Mouse (Mus musculus) macrophage (primary cell): ENCODE results near the gene Asb15. TPM values are rescaled to one million over a fixed set of nuclear protein-coding genes. Genes with fewer than 3 reads are reported as not detected.

Experiments used
- H3K27ac ChIP-seq: fragments of 350-480 bp; formaldehyde crosslinking; 2 replicates; pipeline ENCODE4 v1.9.0; 2021
- H3K36me3 ChIP-seq: fragments of 350-480 bp; formaldehyde crosslinking; 2 replicates; pipeline ENCODE4 v1.9.0; 2021; ENCODE audit errors: inconsistent target
- H3K4me3 ChIP-seq: fragments of 350-480 bp; formaldehyde crosslinking; 2 replicates; pipeline ENCODE4 v1.9.0; 2021; ENCODE audit errors: inconsistent target
- H3K79me2 ChIP-seq: fragments of 350-480 bp; formaldehyde crosslinking; 2 replicates; pipeline ENCODE4 v1.9.0; 2021; ENCODE audit errors: inconsistent target
- WGBS: methylation state at CpG from one replicate; pipeline ENCODE4 v1.1.7; 2026; ENCODE audit warnings: inconsistent platforms; ENCODE audit not compliant: missing documents; 5-methylcytosine and 5-hydroxymethylcytosine counted together
- polyA plus RNA-seq: library from polyadenylated mRNA; stranded (reverse); fragments of 250-400 nt; gene quantifications from 3 replicates; pipeline ENCODE4 v1.2.4, GENCODE M21; 2018; ENCODE audit warnings: inconsistent platforms

Gene Asb15
- polyA plus RNA-seq, 1 experiment from 2014 or later, result not detected

GRCm38 (mm10) chr6:24585431-24586310 is 57.7 kb downstream of the Asb15 start:
- no peaks in the 10 kb centered on the region for H3K36me3 ChIP-seq
- H3K4me3 ChIP-seq, result no peak overlapping the region
- no peaks in the 10 kb centered on the region for H3K79me2 ChIP-seq
- H3K27ac ChIP-seq, result no peak overlapping the region
- WGBS, result 64% methylated on average over 6 of the region's 10 CpGs

DNA sequence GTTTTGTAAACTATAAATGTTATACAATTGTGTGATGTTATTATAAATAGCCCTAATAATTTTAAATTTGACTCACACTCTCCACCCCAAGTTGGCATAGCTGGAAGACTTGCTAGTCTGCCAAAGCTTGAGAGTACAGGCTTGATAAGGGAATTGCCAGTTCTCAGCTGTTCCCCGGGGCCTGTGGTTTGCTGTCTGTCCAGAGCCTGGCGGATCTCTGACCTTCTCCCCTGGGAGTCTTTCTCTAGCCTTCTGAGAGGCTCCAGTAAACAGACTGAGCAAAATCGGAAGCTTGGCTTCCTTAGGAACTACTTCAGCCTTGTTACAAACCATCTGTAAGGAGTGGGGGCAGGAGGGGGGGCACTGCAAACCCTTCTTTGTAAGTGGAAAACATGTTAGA is 58.9 kb downstream of the Asb15 start:
- H3K79me2 ChIP-seq, result no peaks in the 10 kb centered on the region
- H3K4me3 ChIP-seq, result no peak overlapping the region
- no peaks in the 10 kb centered on the region for H3K36me3 ChIP-seq
- WGBS, result 42% methylated on average over 3 of the region's 3 CpGs
- no peak overlapping the region for H3K27ac ChIP-seq

DNA sequence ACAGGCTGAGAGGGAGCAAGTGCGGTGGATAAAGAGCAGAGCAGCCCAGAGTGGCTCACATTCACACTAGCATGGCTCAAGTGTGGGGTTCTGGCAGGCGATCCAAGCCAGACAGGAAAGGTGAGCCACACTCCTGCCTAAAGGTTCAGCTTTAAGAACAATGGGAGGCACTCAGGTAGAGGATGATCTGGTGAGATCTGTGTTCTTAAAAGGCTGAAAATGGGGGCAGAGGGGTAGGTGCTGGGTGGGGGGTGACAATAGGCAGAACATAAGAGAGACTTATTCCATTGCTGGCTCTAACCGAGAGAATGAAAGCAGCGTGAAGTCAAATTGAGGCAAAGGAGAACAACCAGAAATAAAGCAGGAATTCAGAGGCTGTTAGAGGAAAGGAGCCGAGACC is 62.3 kb downstream of the Asb15 start:
- H3K27ac ChIP-seq, result no peak overlapping the region
- no peaks in the 10 kb centered on the region for H3K36me3 ChIP-seq
- no peaks in the 10 kb centered on the region for H3K79me2 ChIP-seq
- H3K4me3 ChIP-seq, result no peak overlapping the region
- WGBS, result 96% methylated on average over 5 of the region's 5 CpGs

GRCm38 (mm10) chr6:24591525-24592218 is 63.7 kb downstream of the Asb15 start:
- 83% methylated on average over 10 of the region's 10 CpGs for WGBS
- Histone ChIP-seq H3K27ac (no peak overlapping the region), H3K79me2 (no peaks in the 10 kb centered on the region), H3K36me3 (no peaks in the 10 kb centered on the region), H3K4me3 (no peak overlapping the region)

- H3K4me3 ChIP-seq, result no peak within 1 kb of the TSS
- H3K27ac ChIP-seq, result no peak within 1 kb of the TSS
- WGBS, result 89% methylated on average over 10 of the region's 10 CpGs
- H3K36me3 ChIP-seq, result no peaks in the 10 kb centered on the region
- no peaks in the 10 kb centered on the region for H3K79me2 ChIP-seq
Measured at GRCm38 (mm10) chr6:24597500-24597899, 69.6 kb downstream of the Asb15 start, which contains the start of gene Lmod2. Lmod2 (plus strand) TSS chr6:24597762.

GRCm38 (mm10) chr6:24599179-24599578 is 71.2 kb downstream of the Asb15 start:
- Histone ChIP-seq H3K4me3 (no peak overlapping the region), H3K36me3 (no peaks in the 10 kb centered on the region), H3K27ac (no peak overlapping the region), H3K79me2 (no peaks in the 10 kb centered on the region)
- 91% methylated on average over 6 of the region's 6 CpGs for WGBS

GRCm38 (mm10) chr6:24599639-24600038 is 71.7 kb downstream of the Asb15 start:
- WGBS, result 89% methylated on average over 5 of the region's 5 CpGs
- no peak overlapping the region for H3K27ac ChIP-seq
- no peaks in the 10 kb centered on the region for H3K36me3 ChIP-seq
- no peak overlapping the region for H3K4me3 ChIP-seq
- no peaks in the 10 kb centered on the region for H3K79me2 ChIP-seq

- Histone ChIP-seq H3K36me3 (no peaks in the 10 kb centered on the region), H3K27ac (no peak overlapping the region), H3K4me3 (no peak overlapping the region), H3K79me2 (no peaks in the 10 kb centered on the region)
- 71% methylated on average over 6 of the region's 6 CpGs for WGBS
Measured at GRCm38 (mm10) chr6:24600134-24600533, 72.2 kb downstream of the Asb15 start.

DNA sequence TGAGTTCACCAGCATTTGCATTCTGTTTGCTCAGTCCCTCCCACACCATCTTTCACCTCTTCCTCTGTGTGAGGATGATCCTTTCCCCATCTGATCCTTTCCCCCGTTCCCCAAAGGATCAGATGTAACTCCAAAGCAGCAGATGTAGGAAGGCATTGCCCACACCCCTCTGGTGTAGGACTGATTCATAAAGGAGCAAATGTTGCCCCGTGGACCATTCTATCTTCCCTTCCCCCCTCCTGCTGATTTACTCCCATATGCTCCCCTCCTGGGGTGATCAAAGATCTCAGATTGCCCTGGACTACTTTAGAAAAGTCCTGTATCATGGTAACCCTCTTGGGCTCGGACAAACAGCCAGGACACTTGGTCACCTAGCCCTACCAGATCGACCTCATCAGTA is 72.8 kb downstream of the Asb15 start:
- Histone ChIP-seq H3K79me2 (no peaks in the 10 kb centered on the region), H3K27ac (no peak overlapping the region), H3K4me3 (no peak overlapping the region), H3K36me3 (no peaks in the 10 kb centered on the region)
- WGBS, result 80% methylated on average over 4 of the region's 4 CpGs

GRCm38 (mm10) chr6:24601668-24602067 is 73.7 kb downstream of the Asb15 start:
- Histone ChIP-seq H3K79me2 (no peaks in the 10 kb centered on the region), H3K4me3 (no peak overlapping the region), H3K36me3 (no peaks in the 10 kb centered on the region), H3K27ac (no peak overlapping the region)
- WGBS, result 83% methylated on average over 1 of the region's 1 CpGs

GRCm38 (mm10) chr6:24602351-24602750 is 74.4 kb downstream of the Asb15 start:
- Histone ChIP-seq H3K36me3 (no peaks in the 10 kb centered on the region), H3K79me2 (no peaks in the 10 kb centered on the region), H3K4me3 (no peak overlapping the region), H3K27ac (no peak overlapping the region)
- WGBS, result 89% methylated on average over 3 of the region's 3 CpGs

DNA sequence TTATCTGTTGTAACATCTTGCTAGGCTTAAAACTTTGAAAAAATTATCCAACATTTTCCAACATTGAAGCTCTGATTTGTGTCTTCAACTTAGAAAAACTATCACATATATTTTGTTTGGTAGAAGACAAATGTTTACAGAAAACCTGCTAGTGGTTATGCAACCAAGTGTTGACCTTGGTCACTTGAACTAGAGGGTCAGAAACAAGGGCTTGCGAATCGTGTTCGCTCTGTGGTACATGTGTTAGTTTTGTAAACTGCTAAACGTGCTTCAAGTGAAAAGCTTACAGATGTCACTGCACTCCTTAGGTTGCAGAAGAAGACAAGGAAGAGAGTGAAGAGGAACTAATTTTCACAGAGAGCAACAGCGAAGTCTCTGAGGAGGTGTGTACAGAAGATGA is 75.0 kb downstream of the Asb15 start:
- H3K36me3 ChIP-seq, result no peaks in the 10 kb centered on the region
- no peaks in the 10 kb centered on the region for H3K79me2 ChIP-seq
- H3K4me3 ChIP-seq, result no peak overlapping the region
- WGBS, result 89% methylated on average over 5 of the region's 5 CpGs
- H3K27ac ChIP-seq, result no peak overlapping the region

GRCm38 (mm10) chr6:24604289-24604688 is 76.3 kb downstream of the Asb15 start:
- no peak overlapping the region for H3K4me3 ChIP-seq
- no peak overlapping the region for H3K27ac ChIP-seq
- 96% methylated on average over 5 of the region's 7 CpGs for WGBS
- no peaks in the 10 kb centered on the region for H3K36me3 ChIP-seq
- no peaks in the 10 kb centered on the region for H3K79me2 ChIP-seq

DNA sequence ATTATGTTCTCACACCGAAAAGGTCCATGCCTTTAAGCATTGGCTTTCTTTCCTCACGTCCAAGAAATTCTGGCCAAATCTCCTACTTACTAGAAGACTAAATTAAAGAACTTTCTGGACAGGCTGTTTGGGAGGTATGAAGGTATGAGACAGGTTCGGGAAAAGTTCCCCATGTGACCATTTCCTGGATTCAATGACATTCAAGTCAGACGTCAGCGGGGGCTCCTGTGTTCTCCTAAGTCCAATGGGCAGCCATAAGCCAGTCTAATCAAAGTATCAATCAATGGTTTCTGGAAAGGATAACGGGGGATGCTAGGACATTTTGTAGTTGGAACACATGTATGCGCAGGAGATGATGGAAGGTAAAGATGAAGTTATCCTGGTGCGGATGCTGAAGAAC is 77.7 kb downstream of the Asb15 start:
- WGBS, result 90% methylated on average over 8 of the region's 8 CpGs
- no peak overlapping the region for H3K4me3 ChIP-seq
- H3K36me3 ChIP-seq, result no peaks in the 10 kb centered on the region
- no peak overlapping the region for H3K27ac ChIP-seq
- no peaks in the 10 kb centered on the region for H3K79me2 ChIP-seq

DNA sequence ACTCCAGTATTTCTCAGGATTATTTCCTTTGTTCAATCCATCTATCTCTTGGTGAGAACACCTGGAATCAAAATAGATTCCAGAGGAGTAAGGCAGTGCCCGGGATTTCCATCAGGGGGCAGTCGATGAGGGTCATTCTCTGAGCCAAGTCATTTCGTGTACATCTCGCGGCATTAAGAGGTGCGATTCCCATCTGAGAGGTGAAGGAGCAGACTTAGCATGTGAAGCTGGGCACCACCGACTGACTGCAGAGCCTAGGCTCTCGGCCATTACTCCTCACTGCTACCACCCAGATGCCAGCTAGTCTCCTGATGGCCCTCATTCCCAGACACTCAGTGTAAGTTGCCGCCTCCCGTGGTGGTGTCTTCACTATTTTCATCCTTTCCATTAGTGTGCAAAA is 78.6 kb downstream of the Asb15 start:
- Histone ChIP-seq H3K36me3 (no peaks in the 10 kb centered on the region), H3K79me2 (no peaks in the 10 kb centered on the region), H3K4me3 (no peak overlapping the region), H3K27ac (no peak overlapping the region)
- 81% methylated on average over 8 of the region's 10 CpGs for WGBS
